Mouse (Mus musculus) bone marrow, adult 2 months (tissue): Measurements from ENCODE around the gene Trappc1. TPM values are rescaled to one million over a fixed set of nuclear protein-coding genes. Genes with fewer than 3 reads are reported as not detected.

Experiments used
- H3K27ac ChIP-seq: fragments of 200-500 bp; 2 replicates; pipeline ENCODE4 v1.5.1; 2012; ENCODE audit warnings: low read depth, mild to moderate bottlenecking, control low read depth, inconsistent platforms, low read length; ENCODE audit not compliant: control insufficient read depth, poor library complexity, insufficient read depth
- H3K4me1 ChIP-seq: fragments of 200-500 bp; 2 replicates; pipeline ENCODE4 v1.6.1; 2011; ENCODE audit warnings: low read length; ENCODE audit not compliant: control insufficient read depth, insufficient read depth
- H3K4me3 ChIP-seq: fragments of 200-500 bp; replicated peaks from 2 replicates; pipeline ENCODE3; 2011; ENCODE audit warnings: mild to moderate bottlenecking, low read depth, low read length, control low read depth; ENCODE audit not compliant: control insufficient read depth
- CTCF ChIP-seq: fragments of 200-500 bp; IDR thresholded peaks from 2 replicates; pipeline ENCODE4 v1.5.1; 2011; ENCODE audit warnings: low read length, control low read depth; ENCODE audit not compliant: control insufficient read depth, insufficient read depth
- POLR2A ChIP-seq: fragments of 200-500 bp; IDR thresholded peaks from 2 replicates; pipeline ENCODE4 v1.6.1; 2011; ENCODE audit warnings: low read depth, mild to moderate bottlenecking, control low read depth, low read length, borderline replicate concordance; ENCODE audit not compliant: control insufficient read depth
- WGBS: fragments of 180-500 bp; shearing (Covaris S2); methylation state at CpG from one replicate; pipeline ENCODE4 v1.1.7; 2018; 5-methylcytosine and 5-hydroxymethylcytosine counted together
- polyA plus RNA-seq: library from polyadenylated mRNA; stranded (reverse); fragments of >200 nt; gene quantifications from 2 replicates; pipeline ENCODE4 v1.2.4, GENCODE M21; 2011; ENCODE audit warnings: low replicate concordance; ENCODE audit not compliant: missing spikeins, insufficient read depth, insufficient read length

Gene Trappc1
- polyA plus RNA-seq, 1 experiment = 71.7 TPM

DNA sequence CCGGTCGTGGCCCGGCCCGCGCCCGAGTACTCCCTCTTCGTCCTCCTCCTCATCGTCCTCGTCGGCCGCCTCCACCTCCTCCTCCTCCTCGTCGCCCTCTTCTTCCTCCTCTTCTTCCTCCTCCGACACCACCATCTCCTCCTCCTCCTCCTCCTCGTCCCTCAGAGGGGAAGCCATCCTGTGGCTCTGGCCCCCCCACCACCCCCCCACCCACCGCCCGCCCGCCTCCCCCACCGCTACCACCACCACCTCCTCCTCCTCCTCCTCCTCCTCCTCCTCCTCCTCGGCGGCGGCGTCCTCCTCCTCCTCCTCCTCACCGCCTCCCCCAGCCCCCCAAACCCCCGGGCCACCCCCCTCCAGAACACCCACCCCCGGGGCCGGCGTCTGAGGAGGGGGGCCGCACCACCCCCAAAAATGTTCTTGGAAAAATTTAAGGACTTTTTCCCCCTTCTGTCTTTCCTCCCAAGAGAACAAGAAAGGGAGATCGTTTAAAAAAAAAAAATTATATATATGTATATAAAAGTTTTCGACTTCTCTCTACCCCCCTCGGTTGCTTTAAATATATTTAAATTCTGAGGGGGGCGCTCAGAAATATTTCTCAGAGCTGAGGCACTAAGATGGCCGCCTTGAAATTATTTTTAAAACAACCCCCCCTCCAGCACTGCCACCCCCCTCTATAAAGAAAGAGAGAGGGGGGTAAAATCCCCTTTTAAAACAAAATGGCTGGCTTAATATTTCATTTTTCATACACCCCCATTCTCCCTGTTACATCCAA is 45.6 kb downstream of the Trappc1 start, which contains the start of gene Chd3:
TSS of gene Chd3 (minus strand) at position 192 of the 775 bp plus-strand sequence.
- WGBS = under 1% methylated on average over 22 of the region's 34 CpGs

DNA sequence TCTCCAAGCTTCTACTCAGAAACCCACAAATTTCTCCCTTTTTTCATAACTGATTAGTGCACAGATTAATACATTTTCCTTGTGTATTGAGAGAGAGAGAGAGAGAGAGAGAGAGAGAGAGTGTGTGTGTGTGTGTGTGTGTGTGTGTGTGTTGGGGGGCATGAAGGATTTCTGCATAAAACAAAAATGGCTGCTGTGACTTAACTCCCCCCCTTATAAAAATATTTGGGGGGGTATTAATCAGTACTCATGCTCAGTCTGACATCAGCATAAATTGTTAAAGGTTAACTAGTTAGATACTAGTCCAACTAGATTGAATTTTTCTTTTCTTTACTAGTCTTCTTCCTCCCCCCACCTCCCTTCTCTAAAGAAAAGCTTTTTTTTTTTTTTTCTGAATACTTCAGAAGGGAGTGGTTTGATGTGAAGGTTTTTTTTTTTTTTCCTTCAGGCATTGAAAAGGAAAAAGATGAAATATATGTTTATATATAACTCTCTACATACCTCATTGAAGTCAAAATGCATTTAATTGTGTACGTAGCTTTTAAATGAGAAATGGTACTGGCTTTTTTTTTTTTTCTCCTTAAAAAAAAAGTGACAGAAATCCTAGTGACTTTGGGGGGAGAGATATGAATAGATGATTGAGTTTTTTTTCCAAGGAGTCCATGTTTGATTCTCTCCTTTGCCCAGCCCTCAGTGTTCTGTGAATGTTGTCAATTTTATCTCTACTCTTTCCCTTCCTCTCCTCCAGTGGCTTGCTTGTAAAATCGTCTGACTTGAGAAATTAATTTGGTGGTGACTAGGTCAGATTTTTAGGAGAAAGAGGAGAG is 46.4 kb downstream of the Trappc1 start:
- H3K4me3 ChIP-seq = no peak overlapping the region
- H3K27ac ChIP-seq = no peak overlapping the region
- 44% methylated on average over 2 of the region's 2 CpGs for WGBS
- peaks cover 3% of the 10 kb centered on the region; the same call in 1 of the 2 replicates for H3K4me1 ChIP-seq
- TF ChIP-seq CTCF = no peak
- TF ChIP-seq POLR2A = no peak

More for the DNA sequence above, 45.6 kb downstream of the Trappc1 start, which contains the start of gene Chd3:
- Histone ChIP-seq H3K4me1 (peaks cover 3% of the 10 kb centered on the region; the same call in 1 of the 2 replicates), H3K4me3 (peak within 1 kb of the TSS; percentile 89), H3K27ac (peak within 1 kb of the TSS; percentile 78)
- TF ChIP-seq POLR2A (no peak), CTCF (no peak)

DNA sequence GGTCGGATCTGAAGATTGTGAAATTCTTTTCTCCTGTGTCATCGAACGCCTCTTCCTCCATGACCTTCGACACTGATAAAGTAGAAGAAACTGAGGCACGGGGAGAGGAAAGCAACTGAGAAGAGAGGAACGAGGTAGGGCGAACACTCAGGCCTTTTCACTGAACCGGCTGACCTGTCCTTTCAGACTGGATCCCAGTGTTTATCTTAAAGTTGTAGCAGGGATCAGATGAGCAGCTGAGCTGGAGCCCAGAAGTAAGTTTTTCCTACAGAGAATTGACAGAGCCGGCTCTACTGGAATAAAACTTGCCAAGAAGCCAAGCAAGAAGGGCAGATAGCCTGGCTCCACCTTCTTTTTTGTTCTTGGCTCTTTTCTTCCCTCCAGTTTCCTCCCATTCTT is 47.0 kb downstream of the Trappc1 start:
- Histone ChIP-seq H3K4me1 (peaks cover 3% of the 10 kb centered on the region; the same call in 1 of the 2 replicates), H3K4me3 (no peak overlapping the region), H3K27ac (no peak overlapping the region)
- TF ChIP-seq POLR2A (no peak), CTCF (no peak)
- 61% methylated on average over 9 of the region's 9 CpGs for WGBS

DNA sequence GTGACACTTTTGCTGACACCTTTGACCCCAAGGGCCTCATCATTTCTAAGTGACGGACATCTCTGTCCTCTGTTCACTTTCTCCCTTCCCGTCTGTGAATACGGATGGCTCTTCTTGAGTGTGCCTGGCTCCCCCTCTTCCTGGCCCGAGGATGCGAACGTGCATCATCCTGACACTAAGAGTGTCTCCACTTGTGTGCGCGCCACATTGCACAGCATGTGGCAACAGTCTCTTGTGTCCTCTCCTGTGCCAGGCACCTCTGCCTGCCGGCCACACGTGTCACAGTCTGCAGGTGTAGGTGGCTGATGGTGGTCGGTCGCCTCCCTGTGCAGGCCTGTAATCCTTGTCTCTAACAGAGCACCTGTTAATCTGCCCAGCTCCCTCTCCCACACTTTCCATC is 47.8 kb downstream of the Trappc1 start:
- Histone ChIP-seq H3K4me1 (peaks cover 3% of the 10 kb centered on the region; the same call in 1 of the 2 replicates), H3K27ac (peak overlapping the region; percentile 47; the same call in 1 of the 2 replicates), H3K4me3 (no peak overlapping the region)
- WGBS = 83% methylated on average over 12 of the region's 12 CpGs
- TF ChIP-seq CTCF (no peak), POLR2A (no peak)

DNA sequence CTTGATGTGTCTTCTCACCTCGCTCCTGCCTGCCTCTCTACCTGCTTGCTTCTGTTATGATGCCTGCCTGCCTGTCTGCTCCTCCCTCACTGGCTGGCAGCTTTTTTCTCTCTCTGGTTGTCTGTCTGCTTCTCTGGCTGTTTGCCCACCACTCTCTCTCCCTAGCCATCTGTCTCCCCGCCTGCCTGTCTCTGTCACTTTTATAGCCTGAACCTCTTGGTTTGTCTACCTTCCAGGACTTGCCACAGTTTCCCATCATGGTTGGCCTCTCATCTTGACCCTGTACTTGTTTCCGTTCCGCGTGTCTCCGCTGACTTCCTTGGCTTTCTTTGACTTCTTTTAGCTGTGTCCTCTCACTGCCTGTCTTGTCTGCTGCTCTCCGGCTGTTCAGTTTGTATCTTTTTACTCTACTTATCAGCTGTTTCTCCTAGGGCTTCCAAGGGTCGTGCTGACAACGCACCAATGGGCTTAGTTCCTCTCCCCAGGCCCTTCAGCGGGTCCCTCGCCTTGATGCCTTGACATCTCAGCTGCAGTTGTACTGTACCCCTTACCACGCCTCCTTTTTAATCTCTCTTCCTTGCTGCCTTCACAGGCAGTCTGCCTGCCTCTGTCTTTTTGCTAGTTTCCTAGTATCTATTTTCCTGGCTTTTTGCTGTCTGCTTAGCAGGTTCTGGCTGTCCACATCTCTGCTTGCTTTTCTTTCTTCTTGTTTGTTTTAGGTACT is 48.4 kb downstream of the Trappc1 start:
- WGBS = 49% methylated on average over 12 of the region's 12 CpGs
- Histone ChIP-seq H3K4me1 (peaks cover 3% of the 10 kb centered on the region; the same call in 1 of the 2 replicates), H3K27ac (peak overlapping the region; percentile 47), H3K4me3 (no peak overlapping the region)
- TF ChIP-seq POLR2A (no peak), CTCF (no peak)

DNA sequence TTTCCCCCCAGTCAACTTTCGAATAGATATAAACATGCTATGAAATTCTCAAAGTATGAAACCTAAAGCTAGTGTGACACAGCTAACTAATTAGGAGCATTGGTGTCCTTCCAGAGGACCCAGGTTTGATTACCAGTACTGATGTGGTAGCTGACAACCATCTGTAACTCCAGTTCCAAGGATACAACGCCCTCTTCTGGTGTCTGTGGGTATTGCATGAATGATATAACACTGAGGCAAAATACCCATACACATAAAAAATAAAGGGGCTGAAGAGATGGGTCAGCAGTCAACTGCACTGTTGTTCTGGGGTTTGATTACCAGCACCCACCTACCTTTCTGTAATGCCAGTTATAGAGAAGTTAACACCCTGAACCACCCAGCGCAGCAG is 49.0 kb downstream of the Trappc1 start:
- no peak overlapping the region for H3K27ac ChIP-seq
- WGBS = 56% methylated on average over 3 of the region's 3 CpGs
- TF ChIP-seq CTCF (no peak), POLR2A (no peak)
- H3K4me1 ChIP-seq = peaks cover 3% of the 10 kb centered on the region; the same call in 1 of the 2 replicates
- H3K4me3 ChIP-seq = no peak overlapping the region

DNA sequence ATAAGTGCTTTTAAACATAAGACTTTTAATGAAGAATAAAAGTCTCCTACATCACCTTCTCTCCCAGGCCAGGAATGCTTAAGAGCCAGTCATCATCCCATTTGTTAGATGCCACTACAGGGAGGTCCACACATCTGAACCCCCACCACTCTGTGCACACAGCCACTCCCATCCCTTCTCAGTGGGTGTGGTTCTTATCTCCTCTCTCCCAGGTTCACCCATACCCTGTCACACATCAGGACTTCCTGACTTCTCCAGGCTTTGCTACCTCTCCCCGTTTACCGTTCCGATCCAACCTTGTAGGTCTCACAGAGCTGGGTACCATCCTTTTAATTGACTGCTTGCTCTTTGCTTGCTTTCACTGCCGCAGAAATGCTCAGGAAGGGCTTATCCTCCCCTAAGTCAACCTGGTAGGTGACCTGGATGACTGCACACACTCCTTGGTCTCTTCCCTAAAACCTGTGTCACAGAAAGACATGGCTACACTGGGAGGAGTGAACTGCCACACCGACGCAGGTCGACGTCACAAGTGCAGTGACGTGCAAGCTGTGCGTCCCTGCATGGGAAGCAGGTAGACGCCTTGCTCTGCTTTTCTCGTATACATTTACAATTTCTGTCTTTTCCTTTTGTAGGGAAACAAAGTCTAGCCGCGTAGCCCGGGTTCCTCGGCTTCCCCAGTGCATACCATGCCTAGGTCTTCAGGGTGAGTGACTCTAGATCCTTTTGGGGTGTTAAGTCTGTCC is 49.6 kb downstream of the Trappc1 start:
- WGBS = 81% methylated on average over 16 of the region's 16 CpGs
- Histone ChIP-seq H3K4me3 (peak overlapping the region; percentile 44), H3K4me1 (peaks cover 1% of the 10 kb centered on the region; the same call in 1 of the 2 replicates), H3K27ac (peak overlapping the region; percentile 26; the same call in 1 of the 2 replicates)
- TF ChIP-seq POLR2A = no peak
- no peak for TF ChIP-seq CTCF

Other genes with a start within 250 kb of the Trappc1 start
- 50.5 and 55.9 TPM in 2 replicates for gene Vamp2, start 235.5 kb upstream of the Trappc1 start, polyA plus RNA-seq
- 28.8 and 46.2 TPM in 2 replicates for gene Per1, start 228.8 kb upstream of the Trappc1 start, polyA plus RNA-seq
- 1.1 TPM in 1 of 2 replicates, not detected in the other for gene Hes7, start 203.6 kb upstream of the Trappc1 start, polyA plus RNA-seq
- not detected in 2 replicates for gene 9130213A22Rik, start 201.4 kb upstream of the Trappc1 start, polyA plus RNA-seq
- gene Aloxe3, start 198.1 kb upstream of the Trappc1 start, polyA plus RNA-seq = 0.82 TPM in 1 of 2 replicates, not detected in the other
- not detected in 2 replicates for gene Alox12b, start 167.0 kb upstream of the Trappc1 start, polyA plus RNA-seq
- not detected in 2 replicates for gene Alox8, start 126.1 kb upstream of the Trappc1 start, polyA plus RNA-seq
- not detected in 2 replicates for gene Gucy2e, start 86.9 kb upstream of the Trappc1 start, polyA plus RNA-seq
- gene Cntrob, start 205 bp upstream of the Trappc1 start, polyA plus RNA-seq = 43.7 and 59.8 TPM in 2 replicates
- not detected in 2 replicates for gene Kcnab3, start 2.3 kb downstream of the Trappc1 start, polyA plus RNA-seq
- 1.7 TPM in 1 of 2 replicates, not detected in the other for gene Rnf227, start 16.5 kb downstream of the Trappc1 start, polyA plus RNA-seq
- 49.6 and 54.5 TPM in 2 replicates for gene Chd3, start 45.4 kb downstream of the Trappc1 start, polyA plus RNA-seq
- 23.1 and 43.9 TPM in 2 replicates for gene Naa38, start 71.5 kb downstream of the Trappc1 start, polyA plus RNA-seq
- gene Cyb5d1, start 71.7 kb downstream of the Trappc1 start, polyA plus RNA-seq = 5.1 and 9.1 TPM in 2 replicates
- 1.6 TPM in 1 of 2 replicates, not detected in the other for gene Tmem88, start 74.3 kb downstream of the Trappc1 start, polyA plus RNA-seq
- 13.7 and 29.2 TPM in 2 replicates for gene Kdm6b, start 89.7 kb downstream of the Trappc1 start, polyA plus RNA-seq
- gene Dnah2, start 225.1 kb downstream of the Trappc1 start, polyA plus RNA-seq = 0.90 and 1.4 TPM in 2 replicates
- 1.9 and 2.2 TPM in 2 replicates for gene Efnb3, start 236.2 kb downstream of the Trappc1 start, polyA plus RNA-seq